Mouse (Mus musculus) heart, postnatal 36 days (tissue): ENCODE results near the gene Zfp1. TPM values are rescaled to one million over a fixed set of nuclear protein-coding genes. Genes with fewer than 3 reads are reported as not detected.
A peak's percentile ranks its signal among the peaks of the same experiment; 100 is the strongest.

Experiments
- DNase-seq, 2 experiments: peaks; one replicate each; pipeline ENCODE4 v3.0.0; 2021 to 2022
- intact Hi-C: fragments of 180-260 bp; cut with DNase I; formaldehyde crosslinking; loops from one replicate; pipeline ENCODE4 v1.15.1; 2025
- total RNA-seq, 2 experiments: library from RNA; stranded (reverse); gene quantifications; 2 replicates each; pipeline ENCODE4 v1.2.3; 2021

The Zfp1 gene
- 1 to 10 TPM; 8.1 to 8.4 TPM for total RNA-seq

DNA sequence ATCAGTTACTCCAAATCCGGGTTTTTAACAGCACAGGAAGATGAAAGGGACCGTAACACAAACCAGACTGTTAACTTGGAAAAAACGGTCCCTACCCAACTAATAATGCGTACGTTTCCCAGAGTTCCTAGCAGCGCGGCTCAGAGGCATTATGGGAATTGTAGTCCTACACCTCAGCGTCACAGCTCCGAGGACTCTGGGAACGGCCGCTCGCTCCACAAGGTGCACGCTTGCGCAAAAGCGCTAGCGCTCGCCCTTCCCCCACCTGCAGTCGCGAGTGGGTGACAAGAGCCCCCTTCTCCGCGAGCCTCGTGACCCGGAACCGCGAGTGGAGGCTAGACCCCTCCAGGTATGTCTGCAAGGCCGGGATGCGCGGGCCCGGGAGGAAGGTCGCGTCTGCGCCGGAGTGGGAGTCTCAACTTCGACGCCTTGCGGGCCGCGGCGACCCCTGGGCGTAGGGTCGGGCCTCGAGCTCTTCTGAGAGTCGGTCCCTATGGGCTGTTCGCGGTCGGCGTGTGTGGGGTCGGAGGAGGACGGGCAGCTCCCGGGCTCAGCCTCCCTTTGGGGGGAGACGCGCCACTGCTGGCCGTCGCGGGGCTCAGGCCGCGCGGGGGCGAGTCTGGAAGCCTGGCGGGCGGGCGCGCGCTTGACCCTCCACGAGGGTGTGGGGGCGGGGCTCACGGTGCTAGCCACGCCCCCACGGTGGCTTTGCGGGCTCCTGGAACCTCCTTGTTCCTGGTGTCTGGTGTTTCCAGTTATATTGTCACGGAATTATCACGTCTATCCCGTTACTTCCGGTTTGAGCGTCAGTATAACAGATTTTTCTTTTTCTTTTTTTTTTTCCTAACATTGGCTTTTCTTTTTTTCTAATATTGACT, at the start of gene Zfp1:
Zfp1 (plus strand) TSS at position 138 of the 878 bp plus-strand sequence.
- peak; percentile 88 to 93 for DNase-seq
- intact Hi-C loops, result loop anchor here (1.0 kb wide), 1 partner anchor 15 kb away; no protein-coding TSS in a partner anchor

DNA sequence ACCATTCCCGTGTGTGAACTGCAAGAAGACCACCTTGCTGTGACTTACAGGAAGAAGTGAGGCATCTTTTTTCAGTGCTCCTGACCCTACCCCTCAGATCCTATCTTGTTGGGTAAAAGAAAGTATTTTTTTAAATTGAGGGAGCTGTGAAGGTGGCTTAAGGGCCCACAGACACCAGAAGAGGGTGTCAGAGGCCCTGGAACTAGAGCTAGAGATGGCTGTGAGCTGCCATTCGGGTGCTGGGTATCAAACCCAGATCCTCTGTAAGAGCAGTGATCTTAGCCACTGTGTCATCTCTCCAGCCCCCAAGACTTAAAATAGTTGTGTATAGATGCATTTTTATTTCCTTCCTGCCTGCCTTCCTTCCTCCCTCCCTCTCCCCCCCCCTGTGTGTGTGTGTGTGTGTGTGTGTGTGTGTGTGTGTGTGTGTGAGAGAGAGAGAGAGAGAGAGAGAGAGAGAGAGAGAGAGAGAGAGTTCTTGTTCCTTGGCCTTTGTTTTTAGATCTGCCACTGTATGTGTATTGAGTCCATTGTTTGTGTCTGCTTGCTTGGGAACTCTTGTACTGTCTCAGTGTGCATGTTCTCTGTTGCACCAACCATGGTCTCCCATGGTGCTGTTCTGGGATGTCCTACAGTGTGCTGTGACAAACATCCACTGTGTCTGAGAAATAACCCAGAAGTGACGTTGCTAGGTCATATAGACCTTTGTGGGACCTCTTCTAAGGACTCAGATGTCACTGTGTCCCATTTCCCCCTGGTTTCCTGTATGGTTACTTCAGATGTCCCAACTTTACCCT, 49.0 kb upstream of the Zfp1 start:
- intact Hi-C loops, result loop anchor here (5.0 kb wide), 1 partner anchor 37 kb away; no protein-coding TSS in a partner anchor
- no peak for DNase-seq

GRCm38 (mm10) chr8:111594951-111595350, 48.2 kb upstream of the Zfp1 start:
- intact Hi-C loops, result loop anchor here (5.0 kb wide), 1 partner anchor 38 kb away; no protein-coding TSS in a partner anchor
- DNase-seq, result no peak

DNA sequence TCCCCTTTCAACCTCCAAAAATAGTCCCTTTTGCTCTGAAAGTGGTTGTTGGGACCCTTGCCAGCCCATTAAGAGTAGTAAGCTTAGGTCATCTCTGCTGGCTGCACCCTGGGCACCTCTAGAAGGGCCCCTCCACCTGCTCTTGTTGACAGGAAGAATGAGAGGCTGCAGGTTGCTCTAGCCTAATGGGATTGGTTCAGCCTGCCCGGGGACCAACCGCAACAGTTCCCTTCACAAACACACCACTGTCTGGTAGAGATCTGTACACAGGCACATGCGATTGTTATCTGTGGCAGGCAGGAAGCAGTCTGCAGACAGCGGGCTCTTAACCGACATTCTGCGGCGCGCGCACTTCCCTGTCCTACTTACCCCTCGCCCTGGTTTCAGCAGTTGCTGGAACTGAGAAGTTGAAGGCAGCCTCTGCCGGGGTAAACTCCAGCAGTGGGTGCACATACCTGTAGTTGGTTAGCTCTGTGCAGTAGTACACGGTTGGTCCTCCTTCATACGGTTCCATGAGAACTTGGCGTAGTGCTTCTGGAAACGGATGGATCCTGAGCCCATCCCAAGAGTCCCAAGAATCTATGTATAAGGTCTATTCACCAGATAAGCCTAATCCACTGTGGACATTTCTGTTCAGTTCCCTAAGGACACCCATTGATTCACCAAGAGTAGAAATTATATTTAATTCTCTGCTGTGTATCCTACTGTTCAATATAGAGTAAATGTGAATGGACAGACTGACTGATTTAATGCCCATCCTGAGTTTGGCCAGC, 47.3 kb upstream of the Zfp1 start:
- intact Hi-C loops, result loop anchor here (2.0 kb wide), 2 partner anchors 19 to 57 kb away; no protein-coding TSS in a partner anchor

GRCm38 (mm10) chr8:111596485-111596821, 46.7 kb upstream of the Zfp1 start:
- DNase-seq, result no peak
- intact Hi-C loops, result loop anchor here (2.0 kb wide), 2 partner anchors 20 to 58 kb away; no protein-coding TSS in a partner anchor

More for the DNA sequence above, 47.3 kb upstream of the Zfp1 start:
- DNase-seq, result peak; percentile 32 to 46

DNA sequence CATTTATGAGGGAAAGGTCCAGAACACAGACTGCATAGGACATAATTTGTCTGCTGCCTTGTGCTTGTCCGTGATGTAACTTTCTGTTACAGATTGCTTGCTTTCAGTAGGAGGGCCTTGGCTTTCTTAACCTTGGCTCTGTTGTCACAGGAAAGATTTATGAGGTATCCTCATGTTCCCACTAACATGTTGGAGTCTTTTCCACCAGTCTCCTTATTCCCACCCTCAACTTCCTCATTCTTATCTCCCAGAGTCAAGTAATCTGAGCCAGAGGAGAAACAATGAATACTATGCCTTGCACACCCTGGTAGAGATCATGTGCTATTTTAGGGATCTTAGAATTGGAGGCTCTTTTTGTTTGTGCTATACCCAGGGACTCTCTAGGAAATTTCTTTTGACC, 45.9 kb upstream of the Zfp1 start:
- DNase-seq, result no peak

DNA sequence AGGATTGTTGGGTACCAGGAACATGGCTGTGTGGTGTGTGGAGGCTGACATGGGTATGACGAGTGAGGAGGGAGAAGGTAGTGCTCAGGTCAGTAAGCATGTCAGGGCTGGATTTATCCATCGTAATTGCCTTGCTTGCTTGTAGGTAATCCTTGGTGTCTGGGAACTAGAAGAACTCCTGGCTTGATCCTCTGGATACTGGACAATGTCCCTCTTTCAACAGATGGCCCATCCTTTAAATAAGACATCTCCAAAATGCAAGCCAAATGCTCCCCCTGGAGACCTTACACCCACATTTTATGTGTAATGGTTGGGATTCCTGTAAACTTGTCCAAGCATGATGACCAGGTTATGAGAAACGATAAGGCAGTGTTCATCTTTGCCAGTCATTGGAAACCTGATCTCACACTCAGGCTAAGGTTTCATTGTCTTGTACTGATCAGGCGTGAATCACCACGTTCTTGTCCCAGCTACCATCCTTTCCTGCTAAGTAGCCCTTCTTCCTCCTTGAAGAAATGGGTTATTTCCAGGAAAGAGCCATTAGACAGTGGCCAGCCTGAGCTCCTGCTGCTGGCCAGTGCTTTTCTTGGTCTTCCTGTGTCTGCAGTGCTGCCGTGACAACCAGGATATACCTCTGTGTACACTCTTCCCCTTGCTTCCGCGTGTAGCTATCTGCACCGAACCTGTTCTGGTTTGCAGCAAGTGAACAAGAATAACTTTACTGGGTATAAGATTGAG, 43.3 kb upstream of the Zfp1 start:
- intact Hi-C loops, result no loop called here
- no peak for DNase-seq

More for the DNA sequence above, 45.9 kb upstream of the Zfp1 start:
- intact Hi-C loops, result loop anchor here (2.0 kb wide), 2 partner anchors 21 to 59 kb away; no protein-coding TSS in a partner anchor

DNA sequence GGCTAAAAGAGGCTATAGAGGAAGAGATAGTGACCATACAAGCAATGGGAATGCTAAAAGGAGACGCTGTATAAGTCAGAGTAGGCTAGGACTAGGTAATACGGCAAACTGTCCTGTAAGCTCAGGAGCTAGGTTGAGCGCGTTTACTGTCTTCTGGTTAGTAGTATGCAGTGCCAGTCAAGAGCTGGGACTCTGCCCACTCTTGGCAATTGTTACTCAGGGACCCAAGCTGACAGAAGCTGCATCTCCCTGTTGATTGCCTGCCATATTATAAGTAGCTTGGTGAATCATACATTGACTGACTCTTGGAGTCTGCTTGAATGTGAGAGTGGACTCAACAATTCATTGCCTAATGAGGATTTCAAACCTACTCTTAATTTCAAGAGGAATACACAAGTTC, 41.2 kb upstream of the Zfp1 start:
- intact Hi-C loops, result no loop called here

GRCm38 (mm10) chr8:111604986-111605385, 38.2 kb upstream of the Zfp1 start:
- intact Hi-C loops, result no loop called here
- no peak for DNase-seq

More for the DNA sequence above, 41.2 kb upstream of the Zfp1 start:
- no peak for DNase-seq

DNA sequence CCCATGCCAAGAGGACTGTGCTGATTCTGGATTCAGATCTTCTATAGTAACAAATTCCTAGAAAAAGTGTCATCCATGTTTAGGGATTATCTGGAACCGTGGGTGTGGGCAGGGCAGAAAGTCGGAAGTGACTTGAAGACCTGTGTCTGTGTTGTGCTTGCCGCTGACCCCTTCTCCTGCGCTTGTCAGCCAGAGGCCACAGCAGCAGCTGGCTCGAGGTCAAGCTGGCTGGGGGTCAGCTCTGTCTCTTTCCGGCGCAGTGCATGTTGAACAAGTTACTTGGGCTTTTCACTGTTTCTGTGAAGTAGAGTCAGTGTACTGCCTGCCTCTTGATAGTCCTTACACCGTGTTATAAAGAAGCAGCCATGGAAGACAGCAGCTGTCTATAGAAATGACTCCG, 36.2 kb upstream of the Zfp1 start:
- intact Hi-C loops, result no loop called here
- DNase-seq, result no peak

DNA sequence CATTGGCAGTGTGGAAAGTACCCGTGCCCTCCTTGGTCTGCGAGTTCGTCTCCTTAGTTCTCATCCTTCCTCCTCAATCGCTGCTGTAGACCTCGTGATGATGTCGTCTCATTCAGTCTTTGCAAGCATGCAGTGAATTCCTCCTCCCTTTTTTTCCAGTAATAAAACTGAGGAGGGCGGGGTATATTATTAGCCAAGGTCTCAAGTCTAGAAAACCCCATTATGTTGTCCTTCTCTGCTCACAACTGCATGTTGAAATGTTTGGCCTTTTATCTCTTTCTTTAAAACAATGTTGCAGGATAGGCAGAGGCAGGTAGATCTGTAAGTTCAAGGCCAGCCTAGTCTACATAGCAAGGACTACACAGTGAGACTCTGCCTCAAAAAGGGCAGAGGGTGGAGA, 35.8 kb upstream of the Zfp1 start:
- DNase-seq, result no peak
- intact Hi-C loops, result no loop called here

- DNase-seq, result no peak
- intact Hi-C loops, result no loop called here
These were observed 30.0 kb upstream of the Zfp1 start for GRCm38 (mm10) chr8:111613181-111613580.

- intact Hi-C loops, result no loop called here
- no peak for DNase-seq
These were observed 28.2 kb upstream of the Zfp1 start for GRCm38 (mm10) chr8:111614786-111615701.

DNA sequence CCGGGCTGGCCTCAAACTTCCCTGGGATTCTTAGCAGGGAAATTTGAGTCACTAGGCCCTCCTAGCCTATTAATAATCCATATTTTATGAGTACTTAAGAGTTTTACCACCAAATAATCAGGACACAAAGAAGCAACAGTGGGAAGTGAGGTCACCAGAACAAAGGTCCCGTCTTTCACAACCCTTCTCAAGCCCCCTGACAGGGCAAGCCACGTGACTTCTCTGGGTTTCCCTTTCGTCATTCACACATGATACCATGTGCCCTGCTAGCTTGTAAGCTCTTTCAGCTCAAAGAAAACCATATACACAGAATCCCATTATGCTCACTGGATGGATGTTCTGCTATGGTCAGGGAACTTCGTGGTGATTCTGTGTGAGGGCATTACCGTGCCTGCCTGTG, 25.4 kb upstream of the Zfp1 start:
- intact Hi-C loops, result no loop called here

GRCm38 (mm10) chr8:111618273-111618672, 24.9 kb upstream of the Zfp1 start:
- intact Hi-C loops, result no loop called here
- no peak for DNase-seq

More for the DNA sequence above, 25.4 kb upstream of the Zfp1 start:
- no peak for DNase-seq

DNA sequence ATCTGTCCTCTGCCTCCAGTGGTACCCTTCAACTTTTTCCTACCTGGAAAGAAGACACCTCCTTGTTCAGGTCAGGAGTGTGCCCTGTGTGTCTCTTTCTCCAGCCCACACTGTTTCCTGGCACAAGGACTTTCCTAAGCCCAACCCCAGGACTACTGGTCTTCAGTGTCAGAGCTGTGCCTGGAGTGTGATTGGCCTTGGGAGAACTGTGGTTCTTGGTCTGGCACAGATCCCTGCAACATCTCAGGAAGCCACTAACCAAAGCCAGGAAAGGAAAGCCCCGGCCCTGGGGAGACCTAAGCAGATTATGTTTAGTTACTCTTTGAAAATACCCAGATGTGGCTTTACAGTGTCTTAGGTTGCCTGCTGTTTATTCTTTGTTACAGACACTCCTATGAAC, 23.3 kb upstream of the Zfp1 start:
- intact Hi-C loops, result loop anchor here (10.0 kb wide), 1 partner anchor 275 kb away; no protein-coding TSS in a partner anchor
- DNase-seq, result peak; percentile 44 to 59

GRCm38 (mm10) chr8:111622104-111622503, 21.1 kb upstream of the Zfp1 start:
- DNase-seq, result no peak
- intact Hi-C loops, result loop anchor here (10.0 kb wide), 1 partner anchor 277 kb away; no protein-coding TSS in a partner anchor

- no peak for DNase-seq
- intact Hi-C loops, result loop anchor here (10.0 kb wide), 1 partner anchor 278 kb away; no protein-coding TSS in a partner anchor
These were observed 20.6 kb upstream of the Zfp1 start for GRCm38 (mm10) chr8:111622553-111622952.
